Mouse (Mus musculus): Measurements from ENCODE around the gene Hrasls5. TPM values are rescaled to one million over a fixed set of nuclear protein-coding genes. Genes with fewer than 3 reads are reported as not detected.

Hrasls5 gene
- polyA plus RNA-seq, 1 experiment: not detected

DNA sequence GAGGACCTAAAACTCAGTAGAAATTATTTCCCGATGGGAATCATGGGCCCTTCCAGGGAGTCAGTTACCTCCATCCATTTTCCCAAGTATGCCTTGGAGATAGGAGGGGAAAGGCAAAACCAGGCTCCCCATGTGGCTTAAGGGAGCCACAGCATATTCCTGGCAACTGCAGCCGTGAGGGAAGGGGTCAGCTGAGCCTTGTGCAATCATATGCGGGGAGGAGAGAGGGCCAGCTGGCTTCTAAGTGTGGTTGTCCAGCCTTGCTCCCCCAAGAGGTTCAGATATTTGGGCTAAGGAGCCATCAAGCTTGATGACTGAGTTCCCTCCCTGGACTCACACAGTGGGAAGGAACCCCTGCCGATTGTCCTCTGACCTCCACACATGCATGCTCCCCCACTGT lies 10.8 kb upstream of the Hrasls5 start:
- Histone ChIP-seq H3K9me3 (replicated peaks; ENCODE audit: control insufficient read depth, insufficient read depth, low read length, poor library complexity, severe bottlenecking) (no peaks in the 10 kb centered on the region), H3K27me3 (ENCODE audit: control insufficient read depth, insufficient read depth, low read length, poor library complexity, severe bottlenecking) (no peaks in the 10 kb centered on the region), H3K27ac (ENCODE audit: insufficient read depth, low read length) (no peak overlapping the region), H3K36me3 (ENCODE audit: control insufficient read depth, insufficient read depth, low read length, poor library complexity, severe bottlenecking) (no peaks in the 10 kb centered on the region), H3K4me1 (ENCODE audit: control insufficient read depth, insufficient read depth, low read length) (no peaks in the 10 kb centered on the region), H3K4me3 (ENCODE audit: low read depth, low read length) (no peak overlapping the region), H3K9ac (ENCODE audit: low read depth, poor library complexity, severe bottlenecking) (no peak overlapping the region)
- TF ChIP-seq EP300 (IDR thresholded peaks at IDR 0.05; ENCODE audit: insufficient read depth, low read depth, low read length) (no peak), CTCF (IDR thresholded peaks at IDR 0.05; ENCODE audit: low read depth, low read length) (no peak)

DNA sequence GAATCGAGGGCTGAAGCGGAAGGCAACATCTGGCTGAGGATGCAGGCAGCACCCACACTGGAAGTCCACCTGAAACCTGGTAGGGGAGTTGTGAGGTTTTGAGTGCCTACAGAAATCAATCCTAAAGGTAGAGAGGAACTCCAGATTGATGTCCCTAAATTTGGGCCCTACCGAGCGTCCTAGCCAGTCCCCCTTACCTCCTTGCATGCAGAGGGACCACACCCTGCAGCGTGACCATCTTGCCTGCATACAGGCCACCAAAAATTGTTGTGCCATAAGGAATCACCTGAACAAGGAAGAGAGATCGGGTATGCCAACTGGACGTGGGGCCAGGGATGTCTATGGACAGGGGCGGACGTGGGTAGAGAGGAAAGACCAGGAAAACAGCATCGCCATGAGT lies 8.2 kb upstream of the Hrasls5 start:
- Histone ChIP-seq H3K4me3 (ENCODE audit: low read depth, low read length) (no peak overlapping the region), H3K9me3 (replicated peaks; ENCODE audit: control insufficient read depth, insufficient read depth, low read length, poor library complexity, severe bottlenecking) (no peaks in the 10 kb centered on the region), H3K9ac (ENCODE audit: low read depth, poor library complexity, severe bottlenecking) (no peak overlapping the region), H3K36me3 (ENCODE audit: control insufficient read depth, insufficient read depth, low read length, poor library complexity, severe bottlenecking) (no peaks in the 10 kb centered on the region), H3K27me3 (ENCODE audit: control insufficient read depth, insufficient read depth, low read length, poor library complexity, severe bottlenecking) (no peaks in the 10 kb centered on the region), H3K27ac (ENCODE audit: insufficient read depth, low read length) (no peak overlapping the region), H3K4me1 (ENCODE audit: control insufficient read depth, insufficient read depth, low read length) (peaks cover 3% of the 10 kb centered on the region)
- no peak for TF ChIP-seq POLR2A (IDR thresholded peaks at IDR 0.05; ENCODE audit: insufficient read depth, low read length)
- TF ChIP-seq EP300 (IDR thresholded peaks at IDR 0.05; ENCODE audit: insufficient read depth, low read depth, low read length): no peak
- TF ChIP-seq CTCF (IDR thresholded peaks at IDR 0.05; ENCODE audit: low read depth, low read length): no peak

DNA sequence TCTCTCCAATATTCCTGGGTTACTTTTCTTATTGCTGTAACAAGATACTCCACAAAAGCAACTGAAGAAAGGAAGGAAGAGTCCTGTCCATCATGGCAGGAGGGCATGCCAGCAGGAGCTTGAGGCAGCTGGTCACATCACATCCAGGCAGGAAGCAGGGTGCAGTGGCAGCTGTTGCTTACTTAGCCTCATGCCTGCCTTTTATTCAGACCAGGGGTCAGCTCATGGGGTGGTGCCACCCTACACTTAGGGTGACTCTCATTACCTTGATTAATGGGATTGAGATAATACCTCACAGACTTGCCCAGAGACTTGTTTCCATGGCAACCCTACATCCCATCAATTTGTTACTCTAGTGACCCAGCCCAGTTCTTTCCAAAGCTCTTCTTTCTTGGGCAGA lies 7.3 kb upstream of the Hrasls5 start:
- H3K4me1 ChIP-seq (ENCODE audit: control insufficient read depth, insufficient read depth, low read length): peaks cover 3% of the 10 kb centered on the region
- no peaks in the 10 kb centered on the region for H3K36me3 ChIP-seq (ENCODE audit: control insufficient read depth, insufficient read depth, low read length, poor library complexity, severe bottlenecking)
- no peak overlapping the region for H3K27ac ChIP-seq (ENCODE audit: insufficient read depth, low read length)
- H3K4me3 ChIP-seq (ENCODE audit: low read depth, low read length): no peak overlapping the region
- TF ChIP-seq POLR2A (IDR thresholded peaks at IDR 0.05; ENCODE audit: insufficient read depth, low read length): no peak
- TF ChIP-seq EP300 (IDR thresholded peaks at IDR 0.05; ENCODE audit: insufficient read depth, low read depth, low read length): no peak
- TF ChIP-seq CTCF (IDR thresholded peaks at IDR 0.05; ENCODE audit: low read depth, low read length): no peak
- H3K27me3 ChIP-seq (ENCODE audit: control insufficient read depth, insufficient read depth, low read length, poor library complexity, severe bottlenecking): no peaks in the 10 kb centered on the region
- no peaks in the 10 kb centered on the region for H3K9me3 ChIP-seq (replicated peaks; ENCODE audit: control insufficient read depth, insufficient read depth, low read length, poor library complexity, severe bottlenecking)
- H3K9ac ChIP-seq (ENCODE audit: low read depth, poor library complexity, severe bottlenecking): no peak overlapping the region

DNA sequence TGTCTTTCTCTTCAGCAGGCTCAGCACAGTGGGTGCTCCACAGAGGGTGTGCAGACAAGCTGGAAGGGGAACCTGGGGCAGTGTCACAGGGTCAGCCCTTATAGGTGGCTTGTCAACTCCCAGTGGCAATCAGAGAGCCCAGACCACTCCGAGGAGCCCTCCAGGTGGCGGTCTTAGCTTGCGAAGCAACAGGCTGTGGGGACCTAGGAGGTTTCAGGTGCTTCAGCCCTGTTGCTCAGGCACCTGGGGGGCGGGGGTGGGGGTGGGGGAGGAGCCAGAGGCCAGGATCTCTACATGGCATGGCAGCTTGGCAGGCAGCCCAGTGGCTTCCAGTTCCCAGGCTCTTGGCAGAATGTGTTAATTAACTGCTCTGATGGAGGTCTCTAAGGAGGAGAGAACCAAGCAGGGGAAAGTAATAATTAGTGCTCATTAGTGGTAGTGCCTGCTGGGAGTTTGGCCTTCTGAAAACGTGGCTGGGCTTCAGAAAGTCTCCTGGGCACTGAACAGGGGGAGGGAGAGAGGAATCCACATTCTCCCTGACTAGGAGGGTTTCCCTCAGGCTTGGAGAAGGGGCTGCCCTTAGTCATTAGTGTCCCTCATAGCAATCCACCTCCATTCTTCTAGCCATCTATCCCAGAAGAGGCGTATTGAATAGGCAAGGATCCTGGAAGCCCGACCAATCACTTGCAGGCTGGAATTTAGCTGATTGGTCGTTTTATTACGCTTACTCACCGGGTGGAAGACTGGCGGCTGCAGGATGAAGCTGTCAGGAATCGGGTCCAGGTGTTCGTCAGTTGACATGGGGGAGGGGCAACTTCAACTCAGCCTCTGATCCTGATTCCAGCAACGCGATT lies 6.2 kb upstream of the Hrasls5 start:
- Histone ChIP-seq H3K27me3 (ENCODE audit: control insufficient read depth, insufficient read depth, low read length, poor library complexity, severe bottlenecking) (no peaks in the 10 kb centered on the region), H3K9ac (ENCODE audit: low read depth, poor library complexity, severe bottlenecking) (no peak overlapping the region), H3K4me3 (ENCODE audit: low read depth, low read length) (peak overlapping the region; percentile 42), H3K9me3 (replicated peaks; ENCODE audit: control insufficient read depth, insufficient read depth, low read length, poor library complexity, severe bottlenecking) (no peaks in the 10 kb centered on the region), H3K4me1 (ENCODE audit: control insufficient read depth, insufficient read depth, low read length) (peaks cover 3% of the 10 kb centered on the region), H3K36me3 (ENCODE audit: control insufficient read depth, insufficient read depth, low read length, poor library complexity, severe bottlenecking) (no peaks in the 10 kb centered on the region), H3K27ac (ENCODE audit: insufficient read depth, low read length) (no peak overlapping the region)
- TF ChIP-seq CTCF (IDR thresholded peaks at IDR 0.05; ENCODE audit: low read depth, low read length) (peak; percentile 29), POLR2A (IDR thresholded peaks at IDR 0.05; ENCODE audit: insufficient read depth, low read length) (no peak)

DNA sequence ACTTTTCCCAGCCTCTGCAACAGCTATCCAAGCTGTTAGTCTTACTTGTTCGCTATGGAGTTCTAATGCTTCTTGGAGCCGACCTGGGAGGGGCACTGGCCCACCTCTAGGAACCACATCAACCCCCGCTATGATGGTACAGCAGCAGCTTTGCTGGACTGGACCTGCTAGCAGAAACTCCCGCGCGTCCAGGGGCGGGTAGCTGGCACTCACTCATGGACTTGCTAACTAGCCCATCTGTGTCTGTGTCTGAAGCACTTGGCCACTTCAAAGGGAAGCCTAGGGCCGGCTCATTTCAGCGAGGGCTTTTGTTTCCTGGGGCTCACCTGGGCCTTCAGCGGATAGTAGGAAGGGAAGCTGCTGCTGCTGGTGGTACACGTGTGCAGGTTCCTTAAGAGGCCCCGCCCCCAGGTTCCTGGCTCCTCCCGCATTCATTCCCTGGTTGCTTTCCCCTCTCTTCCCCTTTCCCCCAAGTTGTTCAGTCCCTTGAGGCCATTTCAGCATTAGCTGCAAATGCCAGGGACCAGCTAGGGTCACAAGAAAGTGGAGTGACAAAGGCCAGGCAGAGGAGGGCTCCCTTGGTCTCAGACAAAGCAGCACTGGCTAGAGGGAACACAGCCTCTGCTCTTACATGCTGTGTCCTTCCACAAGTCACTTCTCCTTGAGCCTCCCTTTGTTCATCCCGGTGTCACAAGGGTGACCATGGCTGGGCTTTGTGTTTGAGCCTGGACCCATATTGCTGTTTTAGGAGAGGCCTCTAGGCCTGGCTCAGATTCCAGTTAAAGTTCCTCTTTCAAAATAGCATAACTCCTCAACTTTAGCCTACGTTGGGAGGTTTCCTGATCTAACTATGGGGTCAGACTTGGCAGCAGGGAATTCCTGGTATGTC lies 5.3 kb upstream of the Hrasls5 start, which contains the start of gene Lgals12:
Gene Lgals12, minus strand, starts transcription at position 393 of the 889 bp plus-strand sequence.
- no peak within 1 kb of the TSS for H3K9ac ChIP-seq (ENCODE audit: low read depth, poor library complexity, severe bottlenecking)
- no peak within 1 kb of the TSS for H3K27ac ChIP-seq (ENCODE audit: insufficient read depth, low read length)
- no peak for TF ChIP-seq EP300 (IDR thresholded peaks at IDR 0.05; ENCODE audit: insufficient read depth, low read depth, low read length)
- TF ChIP-seq POLR2A (IDR thresholded peaks at IDR 0.05; ENCODE audit: insufficient read depth, low read length): no peak
- TF ChIP-seq CTCF (IDR thresholded peaks at IDR 0.05; ENCODE audit: low read depth, low read length): no peak

More for the DNA sequence above, 5.3 kb upstream of the Hrasls5 start, which contains the start of gene Lgals12:
- Histone ChIP-seq H3K9me3 (replicated peaks; ENCODE audit: control insufficient read depth, insufficient read depth, low read length, poor library complexity, severe bottlenecking) (no peaks in the 10 kb centered on the region), H3K4me3 (ENCODE audit: low read depth, low read length) (peak within 1 kb of the TSS; percentile 42), H3K36me3 (ENCODE audit: control insufficient read depth, insufficient read depth, low read length, poor library complexity, severe bottlenecking) (no peaks in the 10 kb centered on the region), H3K27me3 (ENCODE audit: control insufficient read depth, insufficient read depth, low read length, poor library complexity, severe bottlenecking) (no peaks in the 10 kb centered on the region), H3K4me1 (ENCODE audit: control insufficient read depth, insufficient read depth, low read length) (peaks cover 3% of the 10 kb centered on the region)
